Mouse (Mus musculus): ENCODE measurements around the gene Sypl2.

The Sypl2 gene

DNA sequence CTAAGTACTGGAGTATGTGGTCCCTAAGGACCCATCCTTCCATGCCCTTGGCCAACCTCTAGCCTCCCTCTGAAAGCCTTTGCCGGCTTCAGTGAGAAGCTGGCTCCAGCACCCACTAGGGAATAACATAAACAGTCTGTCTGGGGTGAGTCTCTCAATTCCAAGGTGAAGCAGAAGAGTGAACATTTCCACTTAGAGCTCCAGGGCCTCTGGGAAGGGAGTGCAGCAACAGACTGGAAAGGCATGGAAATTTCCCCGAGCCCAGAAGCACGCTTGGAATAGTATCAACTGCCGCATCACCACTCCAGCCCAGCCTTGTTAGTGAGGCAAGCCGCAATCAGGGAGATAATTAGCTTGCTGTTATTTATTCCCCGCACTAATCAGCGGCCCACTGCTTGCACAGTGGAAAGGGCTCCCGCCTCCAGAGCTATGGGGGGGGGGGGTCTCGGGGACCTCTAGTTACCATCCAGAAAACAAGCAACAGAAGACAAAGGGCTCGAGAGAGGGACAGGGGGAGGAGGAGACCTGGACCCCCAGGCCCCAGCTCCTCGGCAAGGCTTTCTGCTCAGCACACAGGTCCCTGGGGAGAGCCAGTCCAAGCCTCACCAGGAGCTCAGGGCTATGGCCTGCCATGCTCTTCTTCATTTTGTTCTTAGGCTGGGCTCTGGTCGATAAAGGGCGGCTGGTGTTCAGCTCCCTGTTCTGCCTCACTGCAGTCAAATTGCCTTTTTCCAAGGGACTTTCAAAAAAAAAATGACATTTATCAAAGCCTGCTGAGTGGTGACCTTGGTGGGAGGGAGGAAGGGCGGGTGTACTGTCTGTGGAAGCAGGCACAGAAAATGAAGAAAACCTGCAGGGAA is 51.5 kb downstream of the Sypl2 start:
- peak in 1 of 2 experiments; percentile 41 for DNase-seq

DNA sequence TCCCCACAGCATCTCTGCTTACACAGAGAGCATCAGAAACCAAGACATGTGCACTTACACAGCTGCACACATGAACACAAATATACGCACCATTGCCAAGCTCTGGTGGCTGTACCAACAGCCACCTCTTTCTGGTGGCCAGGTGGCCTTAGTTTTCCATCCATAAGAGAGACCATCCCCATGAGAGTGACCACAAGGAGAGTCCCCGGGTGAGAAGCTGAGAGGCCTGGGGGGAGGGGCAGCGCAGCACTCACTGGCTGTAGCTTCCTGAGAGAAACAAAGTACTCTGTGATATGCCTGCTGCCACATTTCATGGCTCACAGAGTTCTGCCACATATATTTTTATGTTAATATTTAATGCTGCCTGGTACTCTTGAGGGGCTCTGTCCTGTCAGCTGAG is 57.2 kb downstream of the Sypl2 start:
- no peak for DNase-seq

DNA sequence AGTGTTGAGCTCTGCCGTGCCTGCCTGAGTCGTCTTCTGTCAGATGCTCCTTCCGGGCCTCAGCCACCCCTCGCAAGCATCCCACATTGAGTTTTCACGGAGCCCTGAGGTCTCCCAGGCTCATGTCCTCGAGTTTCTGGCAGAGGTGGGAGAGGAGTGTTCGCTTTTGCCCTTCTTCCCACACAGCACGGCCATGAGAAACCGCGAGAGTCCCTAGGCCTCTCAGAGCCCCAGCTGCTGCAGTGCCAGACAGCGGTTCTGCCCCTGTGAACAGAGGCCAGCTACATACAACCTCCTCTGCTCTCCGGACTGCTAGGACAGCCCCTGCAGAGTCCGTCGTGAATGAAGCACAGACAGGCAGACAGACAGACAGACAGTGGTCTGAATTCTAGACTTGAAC is 58.9 kb downstream of the Sypl2 start:
- no peak for DNase-seq

DNA sequence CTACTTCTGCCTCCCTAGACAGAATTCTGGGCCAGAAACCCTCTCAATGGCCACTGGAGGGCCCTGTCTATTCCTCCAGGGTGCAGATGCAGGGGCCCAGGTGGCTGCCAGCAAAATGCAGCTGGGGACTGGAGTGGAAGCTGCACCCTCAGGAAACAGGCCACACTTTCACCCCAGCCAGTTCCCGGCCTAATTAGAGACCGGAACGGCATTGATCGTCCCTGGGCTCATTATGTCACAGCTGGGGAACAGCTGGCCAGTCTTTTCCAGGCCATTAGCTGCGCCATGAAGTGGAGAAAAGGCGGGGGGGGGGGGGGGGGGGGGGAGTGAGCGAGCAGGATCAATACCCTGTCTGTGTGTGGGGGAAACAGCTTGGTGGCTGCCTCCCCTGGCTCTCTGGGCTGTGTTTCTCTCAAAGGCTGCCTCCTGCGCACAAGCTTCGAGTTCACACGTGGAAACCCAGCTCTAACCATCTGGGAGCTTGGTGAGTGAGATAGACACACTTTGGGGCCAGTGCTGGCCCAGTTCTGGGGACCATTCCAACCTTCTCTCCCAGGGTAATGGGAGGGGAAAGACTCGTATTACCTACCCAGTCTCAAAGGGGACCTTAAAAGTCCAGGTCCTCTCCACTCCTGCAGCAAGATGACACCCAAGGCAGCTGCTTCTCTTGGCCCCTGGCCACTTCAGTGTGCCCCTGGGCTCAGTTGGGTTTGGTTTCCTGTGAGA is 59.8 kb downstream of the Sypl2 start:
- DNase-seq, result peak; percentile 34 to 45

DNA sequence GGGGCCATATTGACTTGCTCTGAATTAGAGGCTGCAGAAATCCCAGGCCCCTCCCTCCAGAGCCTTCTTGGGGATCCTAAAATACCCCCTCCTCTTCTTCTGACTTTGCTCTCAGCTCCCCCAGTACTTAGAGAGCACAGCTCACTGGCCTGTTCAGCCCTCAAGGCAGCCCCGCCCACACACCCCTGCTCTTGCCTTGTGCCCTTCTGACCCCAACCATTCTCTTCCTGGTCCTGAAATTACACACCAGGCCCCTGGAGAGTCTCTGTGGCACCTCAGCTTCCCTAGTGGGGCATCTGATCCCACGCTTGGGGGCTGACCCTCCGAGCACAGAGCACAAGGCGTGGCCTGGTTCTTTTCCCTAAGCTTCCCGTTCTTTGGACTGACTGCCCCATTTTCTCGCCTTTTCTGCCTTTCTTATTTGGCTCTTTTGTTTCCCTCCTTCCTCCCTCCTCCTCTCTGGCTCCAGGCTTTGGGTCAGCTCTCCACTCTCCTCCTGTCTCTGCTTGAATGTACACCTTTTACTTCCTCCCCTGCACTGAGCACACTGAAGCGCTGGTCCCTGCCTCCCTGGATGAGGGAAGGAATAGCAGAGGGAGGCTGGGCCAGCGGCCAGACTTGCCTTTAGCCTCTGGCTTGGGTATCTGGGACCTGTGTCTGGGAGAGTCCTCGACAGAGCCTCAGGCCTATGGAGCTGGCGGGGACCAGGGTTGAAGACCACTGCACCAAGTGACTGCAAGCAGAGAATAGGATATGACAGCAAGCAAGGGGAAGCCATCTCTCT is 60.7 kb downstream of the Sypl2 start:
- no peak for DNase-seq

DNA sequence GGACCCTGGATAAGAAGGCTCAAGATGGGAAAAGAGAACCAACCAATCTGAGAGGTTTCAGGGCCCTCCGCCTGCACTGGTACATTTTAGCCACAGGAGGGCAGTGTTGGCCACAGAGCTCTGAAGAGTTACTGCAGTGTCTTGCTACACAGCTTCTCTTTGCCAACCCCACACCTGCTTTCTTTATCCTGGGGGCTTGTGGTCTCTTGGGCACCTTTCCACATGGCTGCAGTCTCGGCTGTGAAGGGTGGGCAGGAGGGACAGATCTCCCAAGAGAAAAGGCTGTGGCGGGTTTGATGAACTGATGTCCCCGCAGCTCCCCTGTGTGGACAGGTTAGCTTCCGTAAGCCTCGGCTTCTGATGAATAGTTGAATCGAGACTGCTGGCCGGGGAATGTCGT is 61.6 kb downstream of the Sypl2 start:
- peak; percentile 68 to 81 for DNase-seq

DNA sequence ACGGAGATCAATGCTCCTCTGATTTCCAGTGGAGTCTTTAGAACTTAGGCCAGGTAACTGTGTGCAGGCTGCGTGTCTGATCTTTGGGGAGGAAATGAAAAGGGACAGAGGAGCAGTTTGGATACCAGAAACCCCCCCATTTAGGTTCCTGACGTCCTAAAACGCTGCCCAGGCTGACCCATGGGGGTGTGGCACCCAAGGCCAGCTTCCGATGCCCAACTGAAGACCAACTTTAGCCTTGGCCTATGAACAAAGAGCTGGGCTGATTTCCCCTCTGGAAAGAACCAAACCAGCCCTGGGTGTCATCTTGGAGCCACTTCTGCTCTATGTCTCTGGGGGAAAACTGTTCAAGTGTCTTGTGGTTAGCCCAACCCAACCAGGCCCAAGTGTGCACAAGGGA is 62.4 kb downstream of the Sypl2 start:
- no peak for DNase-seq
